Mouse (Mus musculus) MEL-GATA-1-ER (cell line): ENCODE data around the gene Rab23.

Source experiments
- DNase-seq: peaks from one replicate; pipeline ENCODE4 v3.0.0-alpha.2; 2012; ENCODE audit warnings: low read depth; ENCODE audit errors: extremely low read depth

Rab23 gene

DNA sequence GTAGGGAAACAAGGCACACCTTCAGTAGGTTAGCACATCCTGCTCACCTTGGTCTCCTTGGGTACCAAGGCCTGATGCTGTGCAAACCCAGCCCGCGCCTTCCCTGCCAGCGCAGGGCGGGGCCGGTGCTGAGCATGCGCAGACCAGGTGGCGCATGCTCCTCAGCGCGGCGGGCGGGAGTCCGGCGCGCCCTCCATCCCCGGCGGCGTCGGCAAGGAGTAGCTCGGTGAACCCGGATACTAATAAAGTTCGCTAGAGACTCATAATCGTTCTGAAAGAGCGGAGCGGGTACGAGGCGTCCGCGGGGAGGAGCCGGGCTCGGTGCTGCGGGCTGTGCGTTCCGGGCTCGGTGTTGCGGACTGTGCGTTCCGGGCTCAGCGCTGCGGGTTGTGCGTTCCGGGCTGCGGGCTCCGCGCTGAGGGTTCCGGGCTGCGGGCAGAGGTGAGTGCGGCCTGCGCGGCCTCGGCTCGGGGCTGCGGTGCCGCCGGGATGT lies at the start of gene Rab23:
Rab23 (plus strand) TSS at position 155 of the 493 bp plus-strand sequence.
- peak; percentile 47 for DNase-seq

DNA sequence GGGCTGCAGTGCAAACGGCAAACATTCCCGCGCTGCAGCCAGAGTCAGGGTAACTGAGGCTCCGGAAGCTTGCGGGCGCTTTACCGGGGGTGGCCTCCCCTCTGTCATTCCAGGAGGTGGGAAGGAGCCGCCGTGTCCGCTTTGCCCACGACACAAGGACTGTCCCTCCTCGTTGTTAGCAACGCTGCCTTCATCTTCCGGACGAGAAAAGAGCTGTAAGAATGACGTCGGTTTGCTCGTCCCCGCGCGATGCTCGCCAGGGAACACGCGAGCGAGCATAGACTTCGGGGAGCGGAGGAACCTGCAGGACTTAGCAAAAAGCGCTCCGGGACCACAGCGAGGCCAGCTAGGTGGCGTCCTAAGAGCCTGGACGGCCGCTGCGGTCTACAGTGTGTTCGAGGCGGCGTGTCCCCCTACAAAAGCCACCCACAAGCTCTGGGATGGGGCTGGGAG lies 49.5 kb upstream of the Rab23 start:
- DNase-seq, result peak; percentile 65

- DNase-seq, result no peak
Observed at GRCm38 (mm10) chr1:33671441-33671840, 48.2 kb upstream of the Rab23 start.

GRCm38 (mm10) chr1:33672083-33672482 lies 47.6 kb upstream of the Rab23 start:
- DNase-seq, result no peak

DNA sequence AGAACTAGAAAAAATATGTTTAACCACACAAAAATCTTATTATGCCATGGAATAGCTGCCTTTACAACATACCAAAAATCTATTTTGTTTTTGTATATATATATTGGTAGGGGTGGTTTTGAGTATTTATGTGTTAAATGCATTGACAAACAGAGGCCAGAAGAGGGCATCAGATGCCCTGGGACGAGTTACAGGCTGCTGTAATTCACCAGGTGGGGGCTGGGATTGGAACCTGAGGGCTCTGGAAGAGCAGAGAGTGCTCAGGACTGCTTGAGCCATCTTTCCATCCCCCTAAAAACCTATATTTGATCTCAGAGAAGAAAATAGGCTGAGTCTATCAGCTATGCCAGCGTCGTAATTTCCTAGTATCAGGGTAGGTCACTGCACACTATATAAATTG lies 47.2 kb upstream of the Rab23 start:
- peak; percentile 14 for DNase-seq

GRCm38 (mm10) chr1:33673158-33673960 lies 46.3 kb upstream of the Rab23 start:
- DNase-seq, result no peak

DNA sequence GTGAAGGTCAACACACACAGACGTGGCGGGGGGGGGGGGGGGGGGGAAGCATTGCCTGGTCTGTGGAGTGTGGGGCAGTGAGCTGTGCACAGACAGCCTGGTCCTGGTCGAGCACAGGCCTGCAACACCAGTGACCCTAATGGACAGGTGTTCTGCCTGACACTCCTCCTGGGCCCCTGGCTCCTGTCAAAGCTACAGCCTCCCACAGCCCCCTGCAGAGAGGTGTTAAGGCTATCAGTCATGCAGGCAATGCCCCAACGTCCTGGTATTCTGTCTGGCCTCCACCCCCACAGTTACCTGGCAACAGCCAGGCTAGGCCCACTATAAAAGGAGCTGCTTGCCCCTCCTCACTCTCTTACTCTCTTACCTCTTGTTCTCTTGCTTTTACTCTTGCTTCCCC lies 39.3 kb upstream of the Rab23 start:
- no peak for DNase-seq

GRCm38 (mm10) chr1:33680890-33681289 lies 38.8 kb upstream of the Rab23 start:
- DNase-seq, result no peak

DNA sequence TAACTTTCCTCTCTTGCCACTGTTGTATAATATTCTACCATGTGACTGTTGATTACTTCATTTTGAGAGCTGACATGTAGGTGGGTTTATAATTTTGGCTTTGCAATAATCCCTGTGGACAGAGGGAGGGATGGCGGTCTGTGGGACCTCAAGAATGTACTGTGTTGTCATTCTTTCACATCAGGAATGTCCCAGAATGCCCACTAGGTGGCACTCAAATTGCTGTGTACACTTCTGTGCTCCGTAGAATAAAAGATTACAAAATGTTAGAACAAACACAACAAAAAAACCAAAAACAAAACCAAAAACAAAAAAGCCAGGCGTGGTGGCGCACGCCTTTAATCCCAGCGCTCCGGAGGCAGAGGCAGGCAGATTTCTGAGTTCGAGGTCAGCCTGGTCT lies 35.2 kb upstream of the Rab23 start:
- peak; percentile 38 for DNase-seq

DNA sequence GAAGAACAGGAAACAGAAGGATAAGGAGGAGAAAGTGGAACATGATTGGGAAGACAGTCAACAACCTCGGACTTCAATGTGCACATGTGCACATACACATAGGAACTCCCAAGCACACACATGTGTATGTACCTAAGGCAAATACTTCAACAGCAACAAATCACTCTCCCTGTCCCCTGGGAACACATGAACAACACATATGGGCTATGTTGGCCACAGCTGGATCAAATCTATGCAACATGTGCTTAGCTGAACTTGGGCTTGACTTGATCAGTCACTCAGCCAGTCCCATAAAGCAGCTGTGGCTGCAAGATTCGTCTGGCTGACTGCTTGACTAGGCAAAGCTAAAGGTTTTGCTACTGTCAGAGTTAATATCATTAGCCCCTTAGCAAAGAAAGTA lies 30.9 kb upstream of the Rab23 start:
- no peak for DNase-seq

DNA sequence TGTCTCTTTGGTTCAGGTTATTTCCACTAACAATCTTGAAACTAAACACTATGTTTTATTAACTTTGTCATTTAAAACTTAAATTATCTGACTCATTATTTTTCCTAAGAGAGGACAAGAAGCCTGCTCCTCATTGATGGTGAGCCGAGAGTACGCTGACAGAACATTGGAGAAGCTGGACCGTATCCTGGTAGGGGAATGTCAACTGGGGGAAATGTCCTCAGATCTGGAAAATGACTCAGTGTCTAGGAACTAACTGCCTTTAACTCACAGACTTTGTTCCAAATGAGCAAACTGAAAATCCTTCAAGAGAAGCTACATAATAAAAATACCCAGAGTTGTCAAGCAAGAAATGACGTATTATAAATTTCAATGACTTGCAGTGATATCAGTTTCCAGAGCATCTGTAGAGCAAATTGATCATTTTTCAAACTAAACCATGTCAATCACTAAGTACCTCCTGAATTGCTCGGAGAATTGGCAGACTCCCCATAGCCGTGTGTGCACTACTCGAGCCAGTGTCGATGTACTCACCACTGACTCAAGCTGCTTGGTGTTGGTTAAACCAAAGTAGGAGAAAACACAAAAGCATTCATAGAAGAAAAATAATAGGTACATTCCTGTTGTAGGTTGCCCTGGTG lies 30.1 kb upstream of the Rab23 start:
- no peak for DNase-seq

- no peak for DNase-seq
Observed at GRCm38 (mm10) chr1:33690087-33690448, 29.6 kb upstream of the Rab23 start.

- DNase-seq, result no peak
Observed at GRCm38 (mm10) chr1:33693893-33694292, 25.8 kb upstream of the Rab23 start.

DNA sequence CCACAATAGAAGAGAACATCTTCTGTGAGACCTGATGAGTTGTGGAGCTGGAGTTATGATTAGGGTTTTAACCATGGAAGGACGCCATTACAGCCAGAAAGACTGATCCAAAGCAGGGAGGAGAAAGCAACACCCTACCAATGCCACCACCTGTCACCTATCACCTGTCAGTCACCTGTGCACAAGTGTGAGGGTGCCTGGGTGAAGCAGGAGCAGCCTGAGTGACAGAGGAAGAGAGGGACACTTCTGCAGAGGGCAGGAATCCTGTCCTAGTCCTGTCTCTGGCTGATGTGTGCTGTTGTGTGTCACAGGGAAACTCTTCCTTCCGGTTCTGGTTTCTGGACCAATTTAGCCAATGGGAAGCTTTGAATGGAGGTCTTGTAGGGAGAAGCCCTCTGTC lies 23.7 kb upstream of the Rab23 start:
- no peak for DNase-seq

DNA sequence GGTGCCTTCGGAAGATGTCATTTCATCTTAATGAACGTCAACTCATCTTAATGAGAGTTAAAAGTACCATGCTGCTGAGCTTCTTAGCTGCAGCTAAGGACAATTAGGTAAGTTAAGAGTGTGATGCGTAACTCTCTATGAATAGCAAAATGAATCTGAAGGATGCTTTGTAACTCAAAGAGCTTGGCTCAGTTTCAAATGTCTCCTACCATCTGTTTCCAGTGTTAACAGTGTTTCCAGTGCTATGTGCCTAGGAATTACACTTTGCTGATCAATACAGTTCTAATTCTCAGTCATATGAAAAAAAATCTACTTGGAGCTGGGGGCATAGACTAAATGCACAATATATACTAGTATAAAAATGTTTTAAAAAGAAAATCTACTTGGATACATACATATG lies 18.4 kb upstream of the Rab23 start:
- DNase-seq, result no peak

DNA sequence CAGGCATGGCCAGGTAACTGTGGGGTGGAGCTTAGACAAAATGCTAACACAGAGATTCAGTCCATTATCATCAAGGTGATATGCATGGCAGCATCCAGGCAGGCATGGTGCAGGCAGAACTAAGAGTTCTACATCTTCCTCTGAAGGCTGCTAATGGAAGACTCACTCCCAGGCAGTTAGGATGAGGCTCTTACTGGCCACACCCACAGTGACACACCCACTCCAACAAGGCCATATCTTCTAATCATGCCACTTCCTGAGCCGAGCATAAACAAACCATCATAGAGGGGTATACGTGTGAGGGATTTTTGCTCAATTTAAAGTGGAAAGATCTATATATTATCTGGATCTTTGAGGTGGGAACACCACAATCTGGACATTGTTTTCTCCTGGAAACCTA lies 10.1 kb upstream of the Rab23 start:
- no peak for DNase-seq

DNA sequence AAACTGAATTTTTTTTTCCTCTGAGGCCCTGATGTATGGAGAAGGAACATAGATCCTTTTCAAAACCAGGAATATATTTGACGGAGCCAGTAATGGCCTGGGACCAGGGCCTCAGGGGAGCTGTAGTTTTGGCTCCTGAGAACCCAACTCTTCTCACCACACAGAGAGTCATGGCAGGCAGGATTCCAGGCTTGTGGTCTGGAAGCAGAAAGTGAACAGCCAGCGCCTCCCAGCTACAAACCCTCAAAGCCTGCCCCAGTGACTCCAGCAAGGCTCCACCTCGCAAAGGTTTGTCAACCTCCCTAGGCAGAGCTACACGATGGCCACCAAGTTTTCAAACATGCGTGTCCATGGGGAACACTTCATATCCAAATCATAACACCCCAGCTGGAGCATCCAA lies 7.7 kb upstream of the Rab23 start:
- no peak for DNase-seq

- DNase-seq, result no peak
Observed at GRCm38 (mm10) chr1:33714796-33715195, 4.9 kb upstream of the Rab23 start.

- no peak for DNase-seq
Observed at GRCm38 (mm10) chr1:33717636-33718035, 2.1 kb upstream of the Rab23 start.

DNA sequence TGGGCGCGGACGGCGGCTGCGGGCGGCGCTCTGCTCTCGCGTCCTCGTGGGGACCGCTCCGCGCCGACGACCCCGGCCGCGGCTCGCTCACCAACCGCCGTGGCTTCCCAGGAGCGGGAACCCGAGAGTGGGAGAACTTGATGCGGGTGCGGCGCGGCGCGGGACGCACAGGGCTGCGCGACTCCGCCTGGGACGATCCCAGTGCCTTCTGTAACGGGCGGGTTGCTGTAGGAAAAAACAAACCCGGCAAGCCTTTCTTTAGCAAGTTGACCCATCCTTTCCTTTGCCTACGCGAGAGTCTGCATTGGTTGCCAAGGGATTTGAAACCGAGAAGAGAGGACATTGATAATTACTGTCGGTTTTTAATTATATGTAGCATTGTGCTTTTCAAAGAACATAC lies 544 bp downstream of the Rab23 start:
- DNase-seq, result no peak

DNA sequence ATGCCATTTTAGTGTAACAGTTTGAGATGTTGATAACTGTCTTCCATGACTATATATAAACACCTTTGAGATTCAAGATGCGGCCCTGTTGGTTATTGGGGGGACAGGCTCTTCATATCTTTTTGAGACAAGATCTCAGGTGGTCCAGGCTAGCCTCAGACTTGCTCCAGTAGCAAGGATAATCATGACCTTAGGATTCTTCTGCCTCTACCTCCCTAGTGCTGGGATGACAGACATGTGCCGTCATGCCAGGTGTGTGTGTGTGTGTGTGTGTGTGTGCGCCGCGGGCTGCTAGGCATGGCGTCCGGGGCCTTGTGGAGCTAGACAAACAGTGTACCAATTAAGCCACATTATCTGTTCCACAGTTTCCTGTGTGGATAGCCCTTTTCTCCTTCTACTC lies 1.3 kb downstream of the Rab23 start:
- DNase-seq, result no peak

DNA sequence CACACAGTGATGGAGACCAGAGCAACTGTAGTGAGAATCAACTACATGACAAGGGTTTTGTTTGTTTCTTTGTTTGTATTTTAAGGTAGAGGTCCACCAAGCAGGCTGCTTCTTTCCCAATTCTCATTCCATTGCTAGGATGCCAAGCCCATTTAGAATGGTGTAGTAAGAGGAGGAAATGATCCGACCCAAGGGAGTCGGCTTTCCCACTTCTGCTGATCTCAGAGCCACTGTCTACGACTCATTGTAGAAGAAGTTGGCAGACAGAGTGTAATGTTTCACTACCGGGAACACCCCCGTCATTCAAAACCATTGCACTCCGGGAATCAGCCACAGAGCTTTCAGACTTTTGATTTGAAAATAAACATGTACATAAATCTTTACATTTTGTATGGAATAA lies 4.8 kb downstream of the Rab23 start:
- no peak for DNase-seq

- no peak for DNase-seq
Observed at GRCm38 (mm10) chr1:33725086-33725485, 5.4 kb downstream of the Rab23 start.
